Mouse (Mus musculus): Measurements from ENCODE around the gene Khk.

- no peak for TF ChIP-seq CTCF (IDR thresholded peaks at IDR 0.05; ENCODE audit: low read depth, low read length)
- no peak for TF ChIP-seq TAL1 (conservative IDR thresholded peaks at IDR 0.05; ENCODE audit: low read depth, low read length)
- TF ChIP-seq POLR2AphosphoS5 (IDR thresholded peaks at IDR 0.05; ENCODE audit: insufficient replicate concordance, low read depth, low read length): no peak
- TF ChIP-seq GATA2 (IDR thresholded peaks at IDR 0.05; ENCODE audit: borderline replicate concordance, low read depth, low read length): no peak
Observed at GRCm38 (mm10) chr5:30931378-30931777, 10.1 kb downstream of the Khk start.
